Mouse (Mus musculus): Measurements from ENCODE around the gene Cxcr5.

Gene Cxcr5

GRCm38 (mm10) chr9:44494863-44495809 lies 66.5 kb downstream of the Cxcr5 start:
- no peak for ATAC-seq (ENCODE audit: low TSS enrichment)

DNA sequence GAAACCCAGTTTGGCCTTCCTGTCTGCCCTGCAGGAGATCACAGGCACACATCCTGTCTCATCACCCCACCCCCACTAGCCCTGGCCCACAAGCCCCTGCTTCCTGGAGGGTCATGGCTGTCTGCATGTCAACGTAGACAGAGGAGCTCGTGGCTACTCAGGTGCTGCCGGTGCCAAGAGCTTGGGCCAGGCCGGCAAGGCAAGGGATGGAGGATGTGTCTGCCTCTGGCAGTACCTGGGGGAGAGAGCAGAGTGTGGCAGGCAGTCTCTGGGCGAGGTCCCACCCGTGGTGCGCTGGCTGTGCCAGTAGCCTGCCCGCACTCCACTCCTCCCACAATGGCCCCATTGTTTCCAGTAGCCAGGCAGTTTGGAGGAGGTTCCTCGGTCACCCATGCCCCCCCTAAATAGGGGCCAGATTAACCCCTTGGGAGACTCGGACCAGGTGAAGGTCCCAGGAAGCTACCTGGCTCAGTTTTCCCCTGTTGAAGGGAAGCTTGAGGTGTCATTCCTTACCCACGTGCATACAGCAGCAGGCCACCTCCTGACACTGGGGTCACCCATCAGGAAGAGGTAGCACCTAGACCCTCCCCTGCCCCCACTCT lies 67.3 kb downstream of the Cxcr5 start:
- peak; percentile 17; the same call in 1 of the 2 replicates for ATAC-seq (ENCODE audit: low TSS enrichment)

DNA sequence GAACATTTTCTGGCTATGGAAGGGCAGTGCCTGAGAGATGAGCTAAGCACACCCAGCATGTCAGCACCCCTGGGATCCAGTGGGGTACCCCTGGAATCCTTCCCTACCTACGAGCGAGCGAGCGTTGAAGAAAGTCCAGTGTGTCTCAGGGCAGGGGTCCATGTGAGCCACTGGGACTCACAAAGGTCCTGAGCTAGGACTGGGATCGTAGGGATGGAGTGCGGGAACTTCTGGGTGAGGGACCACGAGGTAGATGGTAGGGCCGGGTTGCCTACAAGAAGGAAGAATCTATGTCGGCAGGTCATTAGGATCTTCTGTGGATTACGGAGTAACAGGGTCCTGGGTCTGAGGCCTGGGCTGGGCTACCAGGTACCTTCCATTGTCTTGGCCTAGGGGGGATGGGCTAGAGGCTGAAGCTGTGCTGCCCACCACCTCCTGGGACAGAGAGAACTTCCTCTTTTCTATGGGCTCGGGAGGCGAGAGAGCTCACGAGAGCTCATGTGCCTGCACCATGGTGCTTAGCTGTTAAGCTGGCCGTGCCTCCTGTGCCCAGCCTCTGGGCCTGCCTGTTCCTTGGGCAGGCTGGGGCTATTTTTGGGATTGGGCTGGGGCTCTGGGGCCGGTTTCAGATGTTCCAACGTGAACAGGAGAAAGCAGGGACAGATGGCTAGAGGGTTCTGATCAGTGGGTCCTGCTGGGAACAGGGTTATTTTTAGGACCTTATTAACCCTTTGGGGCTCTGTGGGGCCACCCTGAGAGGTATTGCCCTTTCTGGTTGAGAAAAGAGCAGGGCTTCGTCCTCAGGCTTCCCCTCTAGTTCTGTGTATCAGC lies 68.8 kb downstream of the Cxcr5 start:
- no peak for ATAC-seq (ENCODE audit: low TSS enrichment)

DNA sequence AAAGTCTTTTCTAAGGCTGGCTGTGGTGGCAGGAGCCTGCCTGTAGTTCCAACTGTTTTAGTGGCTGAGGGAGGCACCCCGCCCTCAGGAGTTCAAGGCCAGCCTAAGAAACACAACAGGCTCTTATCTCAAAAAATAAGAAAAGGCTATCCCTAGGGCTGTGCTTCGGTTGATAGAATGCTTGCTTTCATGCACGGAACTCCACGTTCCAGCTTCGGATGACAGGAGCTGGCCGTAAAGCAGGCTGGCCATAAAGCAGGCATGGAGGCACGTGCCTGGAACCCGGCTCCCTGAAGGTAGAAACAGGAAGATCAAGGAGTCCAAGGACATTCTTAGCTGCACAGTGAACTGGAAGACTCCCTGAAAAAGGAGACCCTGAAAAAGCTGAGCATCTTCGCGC lies 70.3 kb downstream of the Cxcr5 start:
- ATAC-seq (ENCODE audit: low TSS enrichment): no peak

GRCm38 (mm10) chr9:44490086-44490967 lies 71.3 kb downstream of the Cxcr5 start:
- ATAC-seq (ENCODE audit: low TSS enrichment): no peak

DNA sequence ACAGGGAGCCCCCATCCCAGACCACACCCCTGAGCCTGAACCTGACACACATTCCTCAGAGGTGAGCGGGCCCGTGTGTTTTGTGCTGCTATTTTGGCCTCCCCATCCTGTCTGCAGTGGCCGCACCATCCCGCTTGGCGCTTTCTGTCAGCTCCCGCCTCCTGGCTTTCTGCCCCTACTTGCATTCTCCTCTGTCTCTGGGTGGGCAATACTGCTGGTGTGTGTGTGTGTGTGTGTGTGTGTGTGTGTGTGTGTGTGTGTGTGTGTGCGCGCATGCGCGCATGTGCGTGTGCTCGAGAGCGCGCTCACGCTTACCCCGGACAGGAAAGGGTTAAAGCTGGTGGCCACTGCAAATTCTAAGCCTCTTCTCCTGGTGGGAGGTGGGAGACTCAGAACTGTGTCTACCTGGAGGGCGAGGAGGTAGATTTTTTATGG lies 72.0 kb downstream of the Cxcr5 start:
- ATAC-seq (ENCODE audit: low TSS enrichment): no peak

- no peak for ATAC-seq (ENCODE audit: low TSS enrichment)
These were observed 72.8 kb downstream of the Cxcr5 start for GRCm38 (mm10) chr9:44488855-44489381.

DNA sequence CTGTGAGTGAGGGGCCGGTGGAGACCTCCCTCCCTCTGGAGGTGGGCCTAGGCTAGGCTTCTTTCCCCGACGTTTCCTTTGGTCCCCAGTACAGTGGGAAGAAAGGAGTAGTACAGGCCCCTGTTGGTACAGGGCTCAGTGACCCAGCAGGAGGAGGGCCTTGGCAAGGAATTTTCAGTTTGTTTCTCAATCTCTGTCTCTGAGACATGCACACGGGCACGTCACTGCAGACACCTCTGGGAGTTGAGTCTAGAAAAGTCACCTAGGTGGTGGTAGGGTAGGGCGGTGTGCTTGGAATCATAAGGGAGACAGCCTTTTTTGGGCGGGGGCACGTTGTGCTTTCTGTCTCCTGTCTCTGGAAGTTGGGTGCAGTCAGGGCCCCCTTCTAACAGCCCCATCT lies 73.3 kb downstream of the Cxcr5 start:
- ATAC-seq (ENCODE audit: low TSS enrichment): no peak

GRCm38 (mm10) chr9:44487441-44487840 lies 74.2 kb downstream of the Cxcr5 start:
- ATAC-seq (ENCODE audit: low TSS enrichment): no peak

GRCm38 (mm10) chr9:44486741-44487421 lies 74.8 kb downstream of the Cxcr5 start:
- ATAC-seq (ENCODE audit: low TSS enrichment): no peak

DNA sequence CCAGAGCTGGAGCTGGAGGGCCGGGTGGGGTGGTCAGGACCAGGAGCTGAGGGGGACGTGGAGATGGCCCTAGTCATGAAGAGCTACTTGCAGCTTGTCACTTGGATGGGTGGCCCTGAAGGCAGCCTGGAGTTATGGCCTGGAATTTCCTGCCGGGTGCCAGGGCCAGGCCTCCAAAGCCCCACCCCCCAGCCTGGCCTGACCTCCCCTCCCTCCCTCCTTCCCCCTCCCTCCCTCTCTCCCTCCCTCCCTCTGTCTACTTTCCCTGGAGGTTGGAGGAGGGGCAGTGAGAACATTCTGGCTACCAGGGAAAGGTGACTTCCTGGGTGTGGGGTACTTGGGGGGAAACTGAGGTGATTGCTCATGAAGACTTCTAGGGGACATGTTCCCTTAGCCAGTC lies 75.3 kb downstream of the Cxcr5 start:
- ATAC-seq (ENCODE audit: low TSS enrichment): no peak

DNA sequence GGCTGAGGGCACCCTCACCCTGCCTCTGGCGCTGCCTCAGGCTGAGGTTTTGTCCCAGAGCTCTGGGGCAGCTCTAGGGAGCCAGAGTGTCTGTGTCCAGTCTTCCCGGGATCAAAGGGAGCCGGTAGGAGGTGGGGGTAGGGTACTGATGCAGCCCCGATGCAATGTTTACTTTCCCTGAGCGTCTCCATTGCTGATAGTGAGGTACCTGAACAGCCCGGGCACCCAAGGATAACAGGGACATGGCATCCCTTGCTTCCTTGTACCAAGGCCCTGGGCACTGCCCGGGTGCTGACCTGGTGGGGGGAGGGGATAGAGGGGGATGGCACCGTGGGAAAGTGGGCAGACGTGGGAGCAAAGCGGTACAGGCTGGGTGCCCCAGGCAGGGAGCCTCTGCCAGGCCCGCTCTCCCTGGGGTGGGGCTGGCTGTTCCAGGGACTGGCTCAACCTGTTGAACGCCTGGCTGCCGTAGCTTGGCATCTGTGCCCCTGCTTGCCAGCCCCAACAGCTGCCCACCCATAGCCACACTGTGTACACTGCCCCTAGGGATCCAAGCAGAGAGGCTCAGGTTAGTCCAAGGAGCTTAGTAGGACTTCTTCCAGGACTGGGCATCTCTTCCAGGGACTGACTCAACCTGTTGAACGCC lies 76.0 kb downstream of the Cxcr5 start:
- no peak for ATAC-seq (ENCODE audit: low TSS enrichment)

GRCm38 (mm10) chr9:44485105-44485515 lies 76.6 kb downstream of the Cxcr5 start:
- no peak for ATAC-seq (ENCODE audit: low TSS enrichment)

- no peak for ATAC-seq (ENCODE audit: low TSS enrichment)
These were observed 77.2 kb downstream of the Cxcr5 start for GRCm38 (mm10) chr9:44484311-44485104.

GRCm38 (mm10) chr9:44483510-44484044 lies 78.1 kb downstream of the Cxcr5 start:
- no peak for ATAC-seq (ENCODE audit: low TSS enrichment)

GRCm38 (mm10) chr9:44483041-44483509 lies 78.6 kb downstream of the Cxcr5 start:
- ATAC-seq (ENCODE audit: low TSS enrichment): no peak

- ATAC-seq (ENCODE audit: low TSS enrichment): peak; percentile 57
These were observed 79.1 kb downstream of the Cxcr5 start, which contains the start of gene Bcl9l for GRCm38 (mm10) chr9:44482552-44482951. TSS of gene Bcl9l (plus strand) at chr9:44482825.

DNA sequence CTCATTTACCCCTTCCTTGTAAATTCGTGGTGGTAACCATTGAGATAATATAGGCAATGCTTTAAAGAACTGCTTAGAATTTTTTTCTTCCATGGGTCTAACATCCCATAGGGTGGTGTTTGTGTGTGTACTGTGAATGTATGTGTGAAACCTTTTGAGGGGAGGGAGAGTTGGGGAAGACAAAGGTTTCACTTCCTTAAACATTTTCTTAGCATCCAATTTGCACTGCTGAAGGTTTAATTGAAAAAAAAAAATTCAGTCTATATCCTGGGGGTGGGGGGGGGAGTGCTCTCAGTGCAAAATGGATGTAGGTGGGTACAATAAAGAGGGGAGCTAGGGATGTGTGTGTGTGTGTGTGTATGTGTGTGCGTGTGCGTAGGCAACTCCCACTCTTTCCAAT lies 79.6 kb downstream of the Cxcr5 start:
- ATAC-seq (ENCODE audit: low TSS enrichment): no peak

Measured in frontal cortex, adult (tissue).